Mouse (Mus musculus): ENCODE data around the gene Prkce. TPM values are rescaled to one million over a fixed set of nuclear protein-coding genes. Genes with fewer than 3 reads are reported as not detected.

Prkce gene
- polyA plus RNA-seq, 1 experiment = 9.6 TPM

GRCm38 (mm10) chr17:86705236-86705635 lies 537.7 kb downstream of the Prkce start:
- no peak overlapping the region for H3K27ac ChIP-seq (ENCODE audit: insufficient read depth, low read length)
- H3K4me1 ChIP-seq (ENCODE audit: control insufficient read depth, insufficient read depth, low read length) = no peaks in the 10 kb centered on the region
- no peak overlapping the region for H3K4me3 ChIP-seq (ENCODE audit: insufficient read depth, low read length)
- TF ChIP-seq POLR2A (IDR thresholded peaks at IDR 0.05; ENCODE audit: low read depth, low read length) (no peak), CTCF (IDR thresholded peaks at IDR 0.05; ENCODE audit: borderline replicate concordance, insufficient read depth, low read length) (no peak)

- no peak overlapping the region for H3K27ac ChIP-seq (ENCODE audit: insufficient read depth, low read length)
- no peak overlapping the region for H3K4me3 ChIP-seq (ENCODE audit: insufficient read depth, low read length)
- no peak for TF ChIP-seq POLR2A (IDR thresholded peaks at IDR 0.05; ENCODE audit: low read depth, low read length)
- no peaks in the 10 kb centered on the region for H3K4me1 ChIP-seq (ENCODE audit: control insufficient read depth, insufficient read depth, low read length)
Observed at GRCm38 (mm10) chr17:86706467-86706866, 538.9 kb downstream of the Prkce start.

Other genes starting within 250 kb of the Prkce start
- gene Srbd1, start 22.6 kb upstream of the Prkce start, polyA plus RNA-seq (2011; ENCODE audit: insufficient read length, low read depth, missing spikeins) = 17.2 and 17.9 TPM in 2 replicates